Mouse (Mus musculus): ENCODE measurements at regions not wholly inside any gene's neighbourhood (a gene's known extent, or its start where the extent isn't known, plus 50 kb on each side); places are given as distances from the start of the nearest gene placed in this dataset.
"Not testable (repeated sequence)": the region's sequence is repeated elsewhere in the genome, so short reads cannot be mapped to it uniquely, and the experiment has no call there.

GRCm38 (mm10) chr16:9093593-9093992 lies 263.7 kb downstream of the 1810013L24Rik start:
- TF ChIP-seq ZC3H11A (IDR thresholded peaks at IDR 0.05; ENCODE audit: borderline replicate concordance, low read depth, low read length): no peak
- TF ChIP-seq HCFC1 (IDR thresholded peaks at IDR 0.05; ENCODE audit: borderline replicate concordance, insufficient read depth, low read length): no peak
- TF ChIP-seq ZNF384 (IDR thresholded peaks at IDR 0.05; ENCODE audit: low read depth, low read length): no peak
- no peak for TF ChIP-seq MAFK (IDR thresholded peaks at IDR 0.05; ENCODE audit: insufficient read depth, low read depth, low read length)
- no peak for TF ChIP-seq CHD2 (IDR thresholded peaks at IDR 0.05; ENCODE audit: low read depth, low read length)
- in situ Hi-C loops (cut with MboI; ENCODE audit: low sequenced_read_pairs in 2 of 2, unreplicated experiment in 2 of 2): no loop called here
- H3K36me3 ChIP-seq (ENCODE audit: control insufficient read depth, insufficient read depth, low read length, poor library complexity, severe bottlenecking): no peaks in the 10 kb centered on the region
- H3K4me1 ChIP-seq (ENCODE audit: control insufficient read depth in 2 of 2, insufficient read depth in 2 of 2, low read length in 2 of 2, poor library complexity in 1 of 2): peaks cover 10 to 15% of the 10 kb centered on the region in 2 experiments
- no peak overlapping the region for H3K4me3 ChIP-seq (ENCODE audit: insufficient read depth in 1 of 2, low read depth in 1 of 2, low read length in 2 of 2, poor library complexity in 1 of 2, severe bottlenecking in 1 of 2)
- no peak for DNase-seq (ENCODE audit: low read depth, low spot score)
- no peak overlapping the region for H3K9ac ChIP-seq (ENCODE audit: insufficient read depth, low read depth, low read length, poor library complexity, severe bottlenecking)
- no peak overlapping the region for H3K27ac ChIP-seq (ENCODE audit: insufficient read depth, low read depth, low read length, poor library complexity, severe bottlenecking)
- no peaks in the 10 kb centered on the region for H3K9me3 ChIP-seq (ENCODE audit: control insufficient read depth, insufficient read depth, low read depth, low read length)

GRCm38 (mm10) chr16:9094201-9094600 lies 264.3 kb downstream of the 1810013L24Rik start:
- peaks cover 10 to 15% of the 10 kb centered on the region in 2 experiments for H3K4me1 ChIP-seq (ENCODE audit: control insufficient read depth in 2 of 2, insufficient read depth in 2 of 2, low read length in 2 of 2, poor library complexity in 1 of 2)

GRCm38 (mm10) chr16:9106211-9106610 lies 276.3 kb downstream of the 1810013L24Rik start:
- no peak for DNase-seq (ENCODE audit: low read depth, low spot score)
- H3K4me1 ChIP-seq (ENCODE audit: control insufficient read depth in 2 of 2, insufficient read depth in 2 of 2, low read length in 2 of 2, poor library complexity in 1 of 2): no peaks in the 10 kb centered on the region; a peak in 1 of 4 replicates
- H3K9me3 ChIP-seq (ENCODE audit: control insufficient read depth, insufficient read depth, low read depth, low read length): peaks cover 22% of the 10 kb centered on the region
- H3K27ac ChIP-seq (ENCODE audit: insufficient read depth, low read depth, low read length, poor library complexity, severe bottlenecking): no peak overlapping the region
- no peak for TF ChIP-seq CHD2 (IDR thresholded peaks at IDR 0.05; ENCODE audit: low read depth, low read length)
- TF ChIP-seq HCFC1 (IDR thresholded peaks at IDR 0.05; ENCODE audit: borderline replicate concordance, insufficient read depth, low read length): no peak
- no peak for TF ChIP-seq ZNF384 (IDR thresholded peaks at IDR 0.05; ENCODE audit: low read depth, low read length)
- no peak for TF ChIP-seq ZC3H11A (IDR thresholded peaks at IDR 0.05; ENCODE audit: borderline replicate concordance, low read depth, low read length)
- no peak overlapping the region for H3K9ac ChIP-seq (ENCODE audit: insufficient read depth, low read depth, low read length, poor library complexity, severe bottlenecking)
- in situ Hi-C loops (cut with MboI; ENCODE audit: low sequenced_read_pairs in 2 of 2, unreplicated experiment in 2 of 2): no loop called here
- H3K36me3 ChIP-seq (ENCODE audit: control insufficient read depth, insufficient read depth, low read length, poor library complexity, severe bottlenecking): peaks cover 5% of the 10 kb centered on the region
- no peak overlapping the region for H3K4me3 ChIP-seq (ENCODE audit: insufficient read depth in 1 of 2, low read depth in 1 of 2, low read length in 2 of 2, poor library complexity in 1 of 2, severe bottlenecking in 1 of 2)

More at GRCm38 (mm10) chr16:9094201-9094600, 264.3 kb downstream of the 1810013L24Rik start:
- Histone ChIP-seq H3K36me3 (ENCODE audit: control insufficient read depth, insufficient read depth, low read length, poor library complexity, severe bottlenecking) (no peaks in the 10 kb centered on the region), H3K9me3 (ENCODE audit: control insufficient read depth, insufficient read depth, low read depth, low read length) (no peaks in the 10 kb centered on the region), H3K9ac (ENCODE audit: insufficient read depth, low read depth, low read length, poor library complexity, severe bottlenecking) (no peak overlapping the region), H3K4me3 (ENCODE audit: insufficient read depth in 1 of 2, low read depth in 1 of 2, low read length in 2 of 2, poor library complexity in 1 of 2, severe bottlenecking in 1 of 2) (no peak overlapping the region), H3K27ac (ENCODE audit: insufficient read depth, low read depth, low read length, poor library complexity, severe bottlenecking) (no peak overlapping the region)
- TF ChIP-seq HCFC1 (IDR thresholded peaks at IDR 0.05; ENCODE audit: borderline replicate concordance, insufficient read depth, low read length) (no peak), CHD2 (IDR thresholded peaks at IDR 0.05; ENCODE audit: low read depth, low read length) (no peak), ZNF384 (IDR thresholded peaks at IDR 0.05; ENCODE audit: low read depth, low read length) (no peak), ZC3H11A (IDR thresholded peaks at IDR 0.05; ENCODE audit: borderline replicate concordance, low read depth, low read length) (no peak), MAFK (IDR thresholded peaks at IDR 0.05; ENCODE audit: insufficient read depth, low read depth, low read length) (no peak)
- no peak for DNase-seq (ENCODE audit: low read depth, low spot score)
- in situ Hi-C loops (cut with MboI; ENCODE audit: low sequenced_read_pairs in 2 of 2, unreplicated experiment in 2 of 2): no loop called here

- H3K36me3 ChIP-seq (ENCODE audit: control insufficient read depth, insufficient read depth, low read length, poor library complexity, severe bottlenecking); DNase-seq (ENCODE audit: low read depth, low spot score); H3K4me1 ChIP-seq (ENCODE audit: control insufficient read depth in 2 of 2, insufficient read depth in 2 of 2, low read length in 2 of 2, poor library complexity in 1 of 2); H3K27ac ChIP-seq (ENCODE audit: insufficient read depth, low read depth, low read length, poor library complexity, severe bottlenecking); H3K9ac ChIP-seq (ENCODE audit: insufficient read depth, low read depth, low read length, poor library complexity, severe bottlenecking); in situ Hi-C loops (cut with MboI; ENCODE audit: low sequenced_read_pairs in 2 of 2, unreplicated experiment in 2 of 2); H3K4me3 ChIP-seq (ENCODE audit: insufficient read depth in 1 of 2, low read depth in 1 of 2, low read length in 2 of 2, poor library complexity in 1 of 2, severe bottlenecking in 1 of 2): not testable (repeated sequence)
- peaks cover 22% of the 10 kb centered on the region for H3K9me3 ChIP-seq (ENCODE audit: control insufficient read depth, insufficient read depth, low read depth, low read length)
These were observed 276.8 kb downstream of the 1810013L24Rik start for GRCm38 (mm10) chr16:9106676-9107075.

GRCm38 (mm10) chr16:9113801-9114200 lies 283.9 kb downstream of the 1810013L24Rik start:
- no peak overlapping the region for H3K27ac ChIP-seq (ENCODE audit: insufficient read depth, low read depth, low read length, poor library complexity, severe bottlenecking)
- H3K4me1 ChIP-seq (ENCODE audit: control insufficient read depth in 2 of 2, insufficient read depth in 2 of 2, low read length in 2 of 2, poor library complexity in 1 of 2): no peaks in the 10 kb centered on the region
- no peak for DNase-seq (ENCODE audit: low read depth, low spot score)
- TF ChIP-seq CHD2 (IDR thresholded peaks at IDR 0.05; ENCODE audit: low read depth, low read length) (no peak), HCFC1 (IDR thresholded peaks at IDR 0.05; ENCODE audit: borderline replicate concordance, insufficient read depth, low read length) (no peak), ZC3H11A (IDR thresholded peaks at IDR 0.05; ENCODE audit: borderline replicate concordance, low read depth, low read length) (no peak), MAFK (IDR thresholded peaks at IDR 0.05; ENCODE audit: insufficient read depth, low read depth, low read length) (no peak), ZNF384 (IDR thresholded peaks at IDR 0.05; ENCODE audit: low read depth, low read length) (no peak)
- no peak overlapping the region for H3K4me3 ChIP-seq (ENCODE audit: insufficient read depth in 1 of 2, low read depth in 1 of 2, low read length in 2 of 2, poor library complexity in 1 of 2, severe bottlenecking in 1 of 2)
- H3K9me3 ChIP-seq (ENCODE audit: control insufficient read depth, insufficient read depth, low read depth, low read length): peaks cover 10% of the 10 kb centered on the region; the same call in 1 of the 2 replicates
- in situ Hi-C loops (cut with MboI; ENCODE audit: low sequenced_read_pairs in 2 of 2, unreplicated experiment in 2 of 2): no loop called here
- no peak overlapping the region for H3K9ac ChIP-seq (ENCODE audit: insufficient read depth, low read depth, low read length, poor library complexity, severe bottlenecking)
- no peaks in the 10 kb centered on the region; the same call in 1 of the 2 replicates for H3K36me3 ChIP-seq (ENCODE audit: control insufficient read depth, insufficient read depth, low read length, poor library complexity, severe bottlenecking)

Data from ES-E14 (cell line).